Mouse (Mus musculus): Measurements from ENCODE around the gene Hist1h3b.

DNA sequence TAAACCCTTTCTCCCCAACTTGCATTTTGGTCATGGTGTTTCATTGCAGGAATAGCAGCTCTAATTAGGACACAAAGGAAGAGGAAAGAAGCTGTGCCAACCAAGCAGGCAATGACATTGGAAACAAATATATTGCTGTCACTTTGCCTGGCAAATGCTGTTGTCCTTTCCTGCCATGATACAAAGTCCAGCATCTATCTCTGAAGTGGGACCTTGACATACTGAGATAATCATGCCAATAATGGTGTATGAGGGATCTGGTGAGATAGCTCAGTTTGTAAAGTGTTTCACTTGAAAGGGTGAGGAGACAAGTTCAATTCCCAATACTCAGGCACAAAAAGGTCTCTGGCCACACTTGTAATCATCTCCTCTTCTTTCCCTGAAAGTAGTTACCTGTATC is 14.7 kb downstream of the Hist1h3b start:
- no peak for TF ChIP-seq POLR2A (IDR thresholded peaks at IDR 0.05; ENCODE audit: low read depth, low read length)
- no peak for TF ChIP-seq CTCF (conservative IDR thresholded peaks at IDR 0.05; ENCODE audit: insufficient read depth, insufficient read length, low read depth, low read length)
